Mouse (Mus musculus) monocyte, adult 2 months (primary cell): ENCODE data around the gene Fbn1.

Experiments
- DNase-seq, 2 experiments: peaks; one replicate each; pipeline ENCODE4 v3.0.0; 2022; ENCODE audit warnings: low spot score in 2 of 2, low read depth in 1 of 2

The Fbn1 gene

GRCm38 (mm10) chr2:125253699-125254098 lies 254.1 kb downstream of the Fbn1 start:
- no peak for DNase-seq

DNA sequence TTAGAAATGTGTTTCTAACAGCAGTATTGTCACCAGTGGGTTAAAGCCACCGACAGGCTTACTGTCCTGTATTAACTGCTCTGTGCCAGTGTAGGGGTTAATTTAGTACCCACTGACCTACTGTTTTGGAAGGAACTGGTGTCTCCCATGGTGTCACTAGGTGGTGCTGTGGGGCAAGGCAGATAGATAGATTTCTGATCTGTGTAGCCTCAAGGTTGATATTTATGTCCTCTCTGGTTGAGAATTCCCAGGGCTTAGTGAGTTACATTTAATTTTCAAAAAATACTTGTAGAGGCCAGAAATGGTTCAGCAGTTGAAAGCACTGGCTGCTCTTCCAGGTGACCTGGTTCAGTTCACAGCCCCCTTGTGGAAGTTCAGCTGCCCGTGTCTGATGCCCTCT lies 255.5 kb downstream of the Fbn1 start:
- no peak for DNase-seq

DNA sequence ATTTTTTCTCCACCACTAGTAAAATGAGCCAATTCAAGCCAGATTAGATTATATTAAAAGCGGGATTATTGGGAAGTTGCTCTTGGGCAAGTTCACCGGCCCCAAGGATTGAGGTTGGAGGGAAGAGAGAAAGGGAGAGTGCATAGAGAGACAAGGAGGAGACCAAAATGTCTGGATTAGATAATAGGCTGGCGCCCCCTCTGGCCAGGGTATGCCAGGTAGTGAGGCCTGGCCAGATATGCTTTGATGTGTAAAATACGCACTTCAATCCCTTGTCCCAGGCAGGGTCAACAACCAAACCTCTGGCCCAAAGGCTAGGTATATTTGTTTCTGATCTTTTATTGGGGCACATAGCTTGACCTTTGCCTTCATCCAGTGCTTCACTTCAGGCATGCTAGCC lies 256.0 kb downstream of the Fbn1 start:
- DNase-seq: no peak
